Mouse (Mus musculus) MEL (cell line): Measurements from ENCODE around the gene Trim2. TPM values are rescaled to one million over a fixed set of nuclear protein-coding genes. Genes with fewer than 3 reads are reported as not detected.

Source experiments
- DNase-seq: peaks from one replicate; pipeline ENCODE4 v3.0.0; 2011; ENCODE audit warnings: low read depth, low spot score
- H3K27ac ChIP-seq: 2 replicates; pipeline ENCODE4 v1.5.1; 2012; ENCODE audit warnings: low read depth, mild to moderate bottlenecking, control low read depth, low read length, moderate library complexity; ENCODE audit not compliant: control insufficient read depth
- H3K27me3 ChIP-seq, 2 experiments: fragments of 150-350 bp in 1 of 2; sonication (generic) in 1 of 2; 2 replicates each; pipeline ENCODE4 v1.6.1; 2012; ENCODE audit warnings: low read length in 2 of 2, mild to moderate bottlenecking in 2 of 2, improper control_type of control experiment in 1 of 2, moderate library complexity in 1 of 2; ENCODE audit not compliant: insufficient read depth in 2 of 2, control insufficient read depth in 1 of 2
- H3K36me3 ChIP-seq, 2 experiments: 2 replicates each; pipeline ENCODE4 v1.6.1; 2012 to 2014; ENCODE audit warnings: low read length in 2 of 2, improper control_type of control experiment in 1 of 2, inconsistent platforms in 1 of 2, mild to moderate bottlenecking in 1 of 2; ENCODE audit not compliant: insufficient read depth in 2 of 2, control insufficient read depth in 1 of 2
- H3K4me1 ChIP-seq, 2 experiments: fragments of 150-350 bp in 1 of 2; sonication (generic) in 1 of 2; 2 replicates each; pipeline ENCODE4 v1.6.1; 2012; ENCODE audit warnings: low read length in 2 of 2, improper control_type of control experiment in 1 of 2, mild to moderate bottlenecking in 1 of 2; ENCODE audit not compliant: insufficient read depth in 2 of 2, control insufficient read depth in 1 of 2
- H3K4me3 ChIP-seq, 2 experiments: fragments of 150-350 bp in 1 of 2; sonication (generic) in 1 of 2; 2 replicates each; pipeline ENCODE4 v1.5.1; 2012; ENCODE audit warnings: low read depth in 2 of 2, low read length in 2 of 2, mild to moderate bottlenecking in 2 of 2, moderate library complexity in 2 of 2, control low read depth in 1 of 2, improper control_type of control experiment in 1 of 2; ENCODE audit not compliant: control insufficient read depth in 1 of 2, insufficient read depth in 1 of 2
- H3K79me2 ChIP-seq: 2 replicates; pipeline ENCODE4 v1.6.1; 2012; ENCODE audit warnings: mild to moderate bottlenecking, low read length, moderate library complexity; ENCODE audit not compliant: control insufficient read depth, poor library complexity, insufficient read depth
- H3K9ac ChIP-seq: 2 replicates; pipeline ENCODE4 v1.6.1; 2012; ENCODE audit warnings: low read depth, mild to moderate bottlenecking, control low read depth, low read length, moderate library complexity; ENCODE audit not compliant: control insufficient read depth, poor library complexity, severe bottlenecking
- H3K9me3 ChIP-seq: fragments of 150-350 bp; sonication (generic); replicated peaks from 2 replicates; pipeline ENCODE4 v1.6.1; 2012; ENCODE audit warnings: mild to moderate bottlenecking, low read length, improper control_type of control experiment, moderate library complexity; ENCODE audit not compliant: insufficient read depth
- BHLHE40 ChIP-seq: IDR thresholded peaks from 2 replicates; pipeline ENCODE4 v1.6.1; 2012; ENCODE audit warnings: low read depth, mild to moderate bottlenecking, inconsistent platforms, low read length, improper control_type of control experiment, borderline replicate concordance
- CHD1 ChIP-seq: IDR thresholded peaks from 2 replicates; pipeline ENCODE4 v1.6.1; 2012; ENCODE audit warnings: low read depth, mild to moderate bottlenecking, inconsistent platforms, low read length, improper control_type of control experiment
- CHD2 ChIP-seq: IDR thresholded peaks from 2 replicates; pipeline ENCODE4 v1.6.1; 2011; ENCODE audit warnings: low read length, improper control_type of control experiment
- CTCF ChIP-seq, 3 experiments: IDR thresholded peaks in 2 of 3; conservative IDR thresholded peaks in 1 of 3; 2 replicates each; pipeline ENCODE4 v1.5.1; 2011 to 2012; ENCODE audit warnings: low read length in 3 of 3, low read depth in 2 of 3, mild to moderate bottlenecking in 2 of 3, improper control_type of control experiment in 1 of 3, inconsistent platforms in 1 of 3, mixed read lengths in 1 of 3, moderate library complexity in 1 of 3; ENCODE audit not compliant: control insufficient read depth in 1 of 3, insufficient read depth in 1 of 3, poor library complexity in 1 of 3, severe bottlenecking in 1 of 3
- E2F4 ChIP-seq: IDR thresholded peaks from 2 replicates; pipeline ENCODE4 v1.6.1; 2011; ENCODE audit warnings: low read depth, low read length, improper control_type of control experiment, borderline replicate concordance
- ELF1 ChIP-seq: IDR thresholded peaks from 2 replicates; pipeline ENCODE4 v1.6.1; 2014; ENCODE audit warnings: low read depth, mild to moderate bottlenecking, inconsistent platforms, low read length, improper control_type of control experiment, moderate library complexity
- GABPA ChIP-seq: IDR thresholded peaks from 2 replicates; pipeline ENCODE4 v1.6.1; 2012; ENCODE audit warnings: low read depth, mild to moderate bottlenecking, inconsistent platforms, low read length, improper control_type of control experiment, moderate library complexity
- GATA1 ChIP-seq: IDR thresholded peaks from 2 replicates; pipeline ENCODE4 v1.6.1; 2011; ENCODE audit warnings: low read depth, low read length, improper control_type of control experiment
- JUND ChIP-seq: IDR thresholded peaks from 2 replicates; pipeline ENCODE4 v1.6.1; 2011; ENCODE audit warnings: low read depth, mild to moderate bottlenecking, improper control_type of control experiment, low read length
- MAFK ChIP-seq: IDR thresholded peaks from 2 replicates; pipeline ENCODE4 v1.6.1; 2011; ENCODE audit warnings: low read depth, mild to moderate bottlenecking, low read length, improper control_type of control experiment, borderline replicate concordance
- NELFE ChIP-seq: IDR thresholded peaks from 2 replicates; pipeline ENCODE4 v1.6.1; 2011; ENCODE audit warnings: low read depth, low read length, improper control_type of control experiment
- NRF1 ChIP-seq: IDR thresholded peaks from 2 replicates; pipeline ENCODE4 v1.6.1; 2014; ENCODE audit warnings: low read depth, mild to moderate bottlenecking, inconsistent platforms, low read length, improper control_type of control experiment, moderate library complexity; ENCODE audit not compliant: poor library complexity, insufficient read depth, severe bottlenecking
- POLR2A ChIP-seq, 2 experiments: IDR thresholded peaks; 2 replicates each; pipeline ENCODE4 v1.6.1; 2011 to 2012; ENCODE audit warnings: low read length in 2 of 2, mild to moderate bottlenecking in 2 of 2, control low read depth in 1 of 2, improper control_type of control experiment in 1 of 2, low read depth in 1 of 2, moderate library complexity in 1 of 2; ENCODE audit not compliant: control insufficient read depth in 1 of 2, insufficient read depth in 1 of 2, poor library complexity in 1 of 2
- POLR2AphosphoS2 ChIP-seq: IDR thresholded peaks from 2 replicates; pipeline ENCODE4 v1.6.1; 2011; ENCODE audit warnings: low read length, improper control_type of control experiment
- POLR2AphosphoS5 ChIP-seq: IDR thresholded peaks from 2 replicates; pipeline ENCODE4 v1.6.1; 2012; ENCODE audit warnings: low read depth, borderline replicate concordance, mild to moderate bottlenecking, inconsistent platforms, low read length, moderate library complexity, mixed read lengths
- RAD21 ChIP-seq: IDR thresholded peaks from 2 replicates; pipeline ENCODE4 v1.6.1; 2011; ENCODE audit warnings: mild to moderate bottlenecking, low read depth, low read length, improper control_type of control experiment
- RCOR1 ChIP-seq: IDR thresholded peaks from 2 replicates; pipeline ENCODE4 v1.6.1; 2012; ENCODE audit warnings: low read depth, mild to moderate bottlenecking, inconsistent platforms, low read length, improper control_type of control experiment
- SIN3A ChIP-seq: IDR thresholded peaks from 2 replicates; pipeline ENCODE4 v1.6.1; 2012; ENCODE audit warnings: low read length, improper control_type of control experiment, inconsistent platforms
- SMC3 ChIP-seq: IDR thresholded peaks from 2 replicates; pipeline ENCODE4 v1.6.1; 2011; ENCODE audit warnings: low read depth, low read length, improper control_type of control experiment
- UBTF ChIP-seq: IDR thresholded peaks from 2 replicates; pipeline ENCODE4 v1.6.1; 2012; ENCODE audit warnings: low read depth, mild to moderate bottlenecking, inconsistent platforms, low read length, improper control_type of control experiment, moderate library complexity, borderline replicate concordance; ENCODE audit not compliant: insufficient read depth
- USF2 ChIP-seq, 2 experiments: IDR thresholded peaks; 2 replicates each; pipeline ENCODE4 v1.6.1; 2011 to 2012; ENCODE audit warnings: improper control_type of control experiment in 2 of 2, low read length in 2 of 2, borderline replicate concordance in 1 of 2, inconsistent platforms in 1 of 2, low read depth in 1 of 2, mild to moderate bottlenecking in 1 of 2; ENCODE audit not compliant: insufficient read depth in 1 of 2
- polyA plus RNA-seq, 2 experiments: library from polyadenylated mRNA; stranded (reverse) in 1 of 2; unstranded in 1 of 2; fragments of >175 nt in 1 of 2; fragments of >200 nt in 1 of 2; gene quantifications; 2 replicates each; pipeline versions ENCODE4 v1.2.1 to v1.2.4; 2012; ENCODE audit warnings: low replicate concordance in 2 of 2, low read depth in 1 of 2; ENCODE audit not compliant: insufficient read length in 2 of 2, insufficient read depth in 1 of 2, missing spikeins in 1 of 2
- total RNA-seq: library from RNA; depleted of rRNA; stranded (reverse); fragments of 300-350 nt; gene quantifications from 2 replicates; pipeline ENCODE4 v1.2.3, GENCODE M21; 2012

Trim2 gene
- total and polyA plus RNA-seq, 3 experiments = 1.7 to 4.4 TPM; not detected in 1

DNA sequence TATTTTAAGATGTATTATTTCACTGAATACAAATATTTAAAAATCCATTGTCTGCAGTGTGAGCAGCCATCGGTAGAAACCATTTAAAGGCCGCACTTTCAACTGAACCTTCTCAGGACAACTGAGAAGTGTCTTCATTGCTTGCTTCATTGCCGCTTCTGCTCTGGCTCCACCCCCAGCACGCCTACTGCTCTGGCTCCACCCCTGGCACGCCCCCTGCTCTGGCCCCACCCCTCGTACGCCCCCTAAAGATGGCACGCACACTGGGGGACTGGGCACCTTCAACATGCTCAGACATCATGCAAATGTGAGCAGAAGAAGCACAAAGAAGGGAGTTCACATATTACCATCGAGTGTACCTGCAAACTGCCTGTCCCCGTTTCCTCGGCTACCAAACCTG lies 134.3 kb downstream of the Trim2 start:
- Histone ChIP-seq H3K79me2 (no peaks in the 10 kb centered on the region), H3K9me3 (no peaks in the 10 kb centered on the region), H3K27ac (no peak overlapping the region), H3K4me1 (no peaks in the 10 kb centered on the region), H3K36me3 (no peaks in the 10 kb centered on the region), H3K9ac (no peak overlapping the region), H3K27me3 (no peaks in the 10 kb centered on the region), H3K4me3 (no peak overlapping the region)
- DNase-seq = no peak
- no peak for TF ChIP-seq CHD2
- no peak for TF ChIP-seq NELFE
- TF ChIP-seq ELF1 = no peak
- TF ChIP-seq BHLHE40 = no peak
- TF ChIP-seq SMC3 = no peak
- TF ChIP-seq GATA1 = no peak
- TF ChIP-seq JUND = no peak
- TF ChIP-seq RCOR1 = no peak
- TF ChIP-seq NRF1 = no peak
- no peak for TF ChIP-seq RAD21
- TF ChIP-seq CHD1 = no peak
- no peak for TF ChIP-seq POLR2AphosphoS2
- TF ChIP-seq UBTF = no peak
- no peak for TF ChIP-seq GABPA
- no peak for TF ChIP-seq POLR2AphosphoS5
- no peak for TF ChIP-seq E2F4
- no peak for TF ChIP-seq USF2 (IDR thresholded peaks at IDR 0.05; ENCODE audit: borderline replicate concordance in 1 of 2, insufficient read depth in 1 of 2, low read depth in 1 of 2, low read length in 2 of 2)

DNA sequence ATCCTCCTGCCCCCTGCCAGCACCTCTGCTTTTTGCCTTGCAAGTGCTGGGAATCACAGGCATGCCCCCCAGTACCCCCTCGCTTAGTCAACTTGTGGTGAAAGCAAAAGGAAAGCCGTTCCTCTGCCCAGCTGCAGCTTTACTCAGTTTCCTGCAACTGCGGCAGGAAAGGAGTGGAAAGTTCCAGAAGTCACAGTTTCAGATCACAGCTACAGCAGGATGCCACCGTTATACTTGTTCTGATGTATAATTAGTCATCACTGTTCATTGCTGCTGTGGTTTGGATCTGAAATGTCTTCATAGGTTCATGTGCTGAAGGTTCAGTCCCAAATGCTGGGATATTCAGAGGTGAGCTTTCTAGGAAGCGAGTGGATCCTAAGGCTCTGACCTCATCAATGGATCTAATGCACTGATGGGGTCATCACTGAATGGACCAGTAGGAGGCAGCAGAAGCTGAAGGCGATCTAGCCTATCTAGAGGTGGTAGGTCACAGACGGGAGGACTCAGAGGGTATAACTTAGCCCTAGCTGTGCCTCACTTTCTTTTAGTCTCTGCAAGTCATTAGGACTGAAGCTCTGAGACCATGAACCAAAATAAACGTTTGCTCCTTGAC lies 137.2 kb downstream of the Trim2 start:
- H3K27me3 ChIP-seq = no peaks in the 10 kb centered on the region
- no peaks in the 10 kb centered on the region for H3K36me3 ChIP-seq
- no peaks in the 10 kb centered on the region for H3K79me2 ChIP-seq
- TF ChIP-seq CHD2 = no peak
- TF ChIP-seq RAD21 = peak; percentile 19; the same call in 1 of the 2 replicates
- no peak for TF ChIP-seq POLR2A (IDR thresholded peaks at IDR 0.05; ENCODE audit: control insufficient read depth in 1 of 2, insufficient read depth in 1 of 2, low read depth in 1 of 2, low read length in 2 of 2, poor library complexity in 1 of 2)
- TF ChIP-seq POLR2AphosphoS2 = no peak
- no peak for TF ChIP-seq USF2 (IDR thresholded peaks at IDR 0.05; ENCODE audit: borderline replicate concordance in 1 of 2, insufficient read depth in 1 of 2, low read depth in 1 of 2, low read length in 2 of 2)
- no peak for TF ChIP-seq SIN3A
- TF ChIP-seq MAFK = no peak
- TF ChIP-seq CTCF (IDR thresholded peaks at IDR 0.05 in 2 of 3, conservative IDR thresholded peaks at IDR 0.05 in 1 of 3; ENCODE audit: control insufficient read depth in 1 of 3, insufficient read depth in 1 of 3, low read depth in 2 of 3, low read length in 3 of 3, poor library complexity in 1 of 3, severe bottlenecking in 1 of 3) = peak in 2 of 3 experiments; percentile 14 to 41; a peak in 2 of 6 replicates
- TF ChIP-seq SMC3 = peak; percentile 36
- no peak for TF ChIP-seq UBTF
- TF ChIP-seq ELF1 = no peak
- TF ChIP-seq, all 39 proteins: peak for 3
- Histone ChIP-seq H3K4me1 (no peaks in the 10 kb centered on the region), H3K9ac (no peak overlapping the region), H3K9me3 (no peaks in the 10 kb centered on the region), H3K4me3 (no peak overlapping the region), H3K27ac (no peak overlapping the region)
- DNase-seq = peak; percentile 14
